Mouse (Mus musculus) ES-E14 (cell line): ENCODE data around the gene Kpna7. TPM values are rescaled to one million over a fixed set of nuclear protein-coding genes. Genes with fewer than 3 reads are reported as not detected.

ENCODE experiments used
- DNase-seq: peaks from one replicate; pipeline ENCODE4 v3.0.0-alpha.2; 2013; ENCODE audit warnings: low read depth, low spot score
- H3K27ac ChIP-seq: 2 replicates; pipeline ENCODE4 v1.5.1; 2012; ENCODE audit warnings: low read depth, mild to moderate bottlenecking, low read length, moderate library complexity, mixed read lengths; ENCODE audit not compliant: poor library complexity, insufficient read depth, severe bottlenecking
- H3K36me3 ChIP-seq: 2 replicates; pipeline ENCODE4 v1.6.1; 2012; ENCODE audit warnings: mild to moderate bottlenecking, low read length, moderate library complexity, mixed read lengths; ENCODE audit not compliant: control insufficient read depth, poor library complexity, insufficient read depth, severe bottlenecking
- H3K4me1 ChIP-seq, 2 experiments: fragments of 150-350 bp in 1 of 2; sonication (generic) in 1 of 2; 2 replicates each; pipeline ENCODE4 v1.6.1; 2012; ENCODE audit warnings: low read length in 2 of 2, mild to moderate bottlenecking in 1 of 2, mixed read lengths in 1 of 2; ENCODE audit not compliant: control insufficient read depth in 2 of 2, insufficient read depth in 2 of 2, poor library complexity in 1 of 2
- H3K4me3 ChIP-seq, 2 experiments: fragments of 150-350 bp in 1 of 2; sonication (generic) in 1 of 2; 2 replicates each; pipeline ENCODE4 v1.5.1; 2012; ENCODE audit warnings: low read length in 2 of 2, low read depth in 1 of 2, mild to moderate bottlenecking in 1 of 2, mixed read lengths in 1 of 2; ENCODE audit not compliant: insufficient read depth in 1 of 2, poor library complexity in 1 of 2, severe bottlenecking in 1 of 2
- H3K9ac ChIP-seq: 2 replicates; pipeline ENCODE4 v1.6.1; 2012; ENCODE audit warnings: low read depth, mild to moderate bottlenecking, low read length, mixed read lengths; ENCODE audit not compliant: poor library complexity, insufficient read depth, severe bottlenecking
- H3K9me3 ChIP-seq: fragments of 150-350 bp; sonication (generic); 2 replicates; pipeline ENCODE4 v1.6.1; 2012; ENCODE audit warnings: low read depth, mild to moderate bottlenecking, low read length; ENCODE audit not compliant: control insufficient read depth, insufficient read depth
- CHD2 ChIP-seq: IDR thresholded peaks from 2 replicates; pipeline ENCODE4 v1.6.1; 2014; ENCODE audit warnings: mild to moderate bottlenecking, low read depth, low read length, inconsistent platforms
- HCFC1 ChIP-seq: IDR thresholded peaks from 2 replicates; pipeline ENCODE4 v1.6.1; 2012; ENCODE audit warnings: low read length, inconsistent platforms, borderline replicate concordance; ENCODE audit not compliant: insufficient read depth
- MAFK ChIP-seq: IDR thresholded peaks from 2 replicates; pipeline ENCODE4 v1.6.1; 2014; ENCODE audit warnings: mild to moderate bottlenecking, low read depth, low read length, inconsistent platforms; ENCODE audit not compliant: insufficient read depth
- ZC3H11A ChIP-seq: IDR thresholded peaks from 2 replicates; pipeline ENCODE4 v1.6.1; 2012; ENCODE audit warnings: low read depth, mild to moderate bottlenecking, inconsistent platforms, low read length, borderline replicate concordance
- ZNF384 ChIP-seq: IDR thresholded peaks from 2 replicates; pipeline ENCODE4 v1.6.1; 2012; ENCODE audit warnings: low read depth, low read length, inconsistent platforms
- in situ Hi-C, 2 experiments: fragments of 600-800 bp; cut with MboI; formaldehyde crosslinking; loops; one replicate each; pipeline ENCODE4 v1.15.1; 2025; ENCODE audit warnings: low sequenced_read_pairs in 2 of 2, inconsistent platforms in 1 of 2; ENCODE audit not compliant: unreplicated experiment in 2 of 2
- total RNA-seq: library from RNA; depleted of rRNA; stranded (reverse); fragments of 300-350 nt; gene quantifications from 2 replicates; pipeline ENCODE4 v1.2.3, GENCODE M21; 2012

Gene Kpna7
- total RNA-seq, 1 experiment = 0.58 TPM

- no peaks in the 10 kb centered on the region for H3K36me3 ChIP-seq
- H3K4me1 ChIP-seq = peaks cover 0 to 8% of the 10 kb centered on the region in 2 experiments; a peak in 2 of 4 replicates
- H3K9ac ChIP-seq = no peak overlapping the region
- TF ChIP-seq ZC3H11A = no peak
- TF ChIP-seq ZNF384 = no peak
- no peak for TF ChIP-seq HCFC1
- TF ChIP-seq MAFK = no peak
- TF ChIP-seq CHD2 = no peak
- H3K9me3 ChIP-seq = no peaks in the 10 kb centered on the region
- no peak overlapping the region for H3K27ac ChIP-seq
- DNase-seq = no peak
- in situ Hi-C loops = loop anchor here in 1 of 2 experiments (25.0 kb wide), 1 partner anchor 123 kb away; no protein-coding TSS in a partner anchor
- no peak overlapping the region for H3K4me3 ChIP-seq
These were observed 99.0 kb downstream of the Kpna7 start for GRCm38 (mm10) chr5:144984839-144985238.

DNA sequence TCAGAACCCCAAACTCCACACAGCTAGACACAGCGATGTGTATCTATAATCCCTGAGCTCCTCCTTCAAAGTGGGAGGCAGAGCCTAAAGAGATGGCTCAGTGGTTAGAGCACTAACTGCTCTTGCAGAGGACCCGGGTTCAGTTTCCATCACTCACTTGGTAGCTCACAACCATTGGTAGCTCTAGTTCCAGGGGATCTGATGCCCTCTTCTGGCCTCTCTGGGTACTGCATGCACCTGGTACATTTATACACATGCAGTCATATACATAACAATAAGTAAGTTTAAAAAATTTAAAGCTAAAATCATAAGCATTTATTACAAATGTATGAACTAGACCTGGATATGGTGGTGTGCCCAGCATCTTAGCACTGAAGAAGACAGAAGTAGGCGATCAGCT, 100.6 kb downstream of the Kpna7 start:
- H3K9ac ChIP-seq = no peak overlapping the region
- H3K4me1 ChIP-seq = peaks cover 0 to 11% of the 10 kb centered on the region in 2 experiments; a peak in 2 of 4 replicates
- H3K27ac ChIP-seq = no peak overlapping the region
- TF ChIP-seq HCFC1 (no peak), ZNF384 (no peak), ZC3H11A (no peak)
- DNase-seq = no peak
- in situ Hi-C loops = loop anchor here in 1 of 2 experiments (25.0 kb wide), 1 partner anchor 121 kb away; no protein-coding TSS in a partner anchor
- H3K4me3 ChIP-seq = no peak overlapping the region
- H3K9me3 ChIP-seq = no peaks in the 10 kb centered on the region
- H3K36me3 ChIP-seq = no peaks in the 10 kb centered on the region

- Histone ChIP-seq H3K4me3 (no peak overlapping the region), H3K36me3 (no peaks in the 10 kb centered on the region), H3K4me1 (peaks cover 0 to 5% of the 10 kb centered on the region in 2 experiments; a peak in 1 of 4 replicates), H3K9me3 (no peaks in the 10 kb centered on the region), H3K9ac (no peak overlapping the region), H3K27ac (no peak overlapping the region)
- in situ Hi-C loops = loop anchor here in 1 of 2 experiments (25.0 kb wide), 1 partner anchor 117 kb away; no protein-coding TSS in a partner anchor
- TF ChIP-seq ZC3H11A = no peak
- no peak for TF ChIP-seq MAFK
- no peak for TF ChIP-seq CHD2
- no peak for TF ChIP-seq HCFC1
- TF ChIP-seq ZNF384 = no peak
- no peak for DNase-seq
These were observed 104.7 kb downstream of the Kpna7 start for GRCm38 (mm10) chr5:144979110-144979509.

GRCm38 (mm10) chr5:144978533-144979107, 105.2 kb downstream of the Kpna7 start:
- in situ Hi-C loops = loop anchor here in 1 of 2 experiments (25.0 kb wide), 1 partner anchor 116 kb away; no protein-coding TSS in a partner anchor
- peaks cover 0 to 5% of the 10 kb centered on the region in 2 experiments; a peak in 1 of 4 replicates for H3K4me1 ChIP-seq
- no peak overlapping the region for H3K4me3 ChIP-seq
- H3K9me3 ChIP-seq = no peaks in the 10 kb centered on the region
- no peak overlapping the region for H3K9ac ChIP-seq
- no peak overlapping the region for H3K27ac ChIP-seq
- TF ChIP-seq ZNF384 (no peak), ZC3H11A (no peak), HCFC1 (no peak)
- no peaks in the 10 kb centered on the region for H3K36me3 ChIP-seq
- DNase-seq = no peak

GRCm38 (mm10) chr5:144971266-144971665, 112.6 kb downstream of the Kpna7 start:
- Histone ChIP-seq H3K4me1 (0 out of 4 replicates have a peak, but pooled peaks cover 0 to 2% of the 10 kb centered on the region in 2 experiments), H3K9me3 (no peaks in the 10 kb centered on the region), H3K9ac (no peak overlapping the region), H3K4me3 (no peak overlapping the region), H3K27ac (no peak overlapping the region), H3K36me3 (no peaks in the 10 kb centered on the region)
- no peak for TF ChIP-seq ZNF384
- TF ChIP-seq MAFK = no peak
- no peak for DNase-seq
- in situ Hi-C loops = no loop called here
